Mouse (Mus musculus): ENCODE data around the gene C1qtnf4. TPM values are rescaled to one million over a fixed set of nuclear protein-coding genes. Genes with fewer than 3 reads are reported as not detected.

The C1qtnf4 gene
- total and polyA plus RNA-seq, 3 experiments = 4.2 to 8.4 (median 4.4) TPM

GRCm38 (mm10) chr2:90916560-90917232, 31.0 kb downstream of the C1qtnf4 start:
- intact Hi-C loops (cut with DNase I) = loop anchor here (1.0 to 5.0 kb wide), 2 partner anchors 11 to 136 kb away; partner anchors contain the start of gene Psmc3
- H3K27ac ChIP-seq = peak overlapping the region; percentile 96
- TF ChIP-seq POLR2A (IDR thresholded peaks at IDR 0.05; ENCODE audit: insufficient read depth, low read depth, low read length) = 0 out of 2 replicates have a peak, but pooled peaks have one; percentile 12
- TF ChIP-seq EP300 (IDR thresholded peaks at IDR 0.05; ENCODE audit: insufficient read depth, low read depth, low read length) = no peak
- WGBS = 15% methylated on average over 7 of the region's 7 CpGs
- peaks cover 12% of the 10 kb centered on the region for H3K36me3 ChIP-seq (ENCODE audit: control insufficient read depth, insufficient read depth, low read length)
- no peaks in the 10 kb centered on the region; the same call in 1 of the 2 replicates for H3K79me2 ChIP-seq (replicated peaks; ENCODE audit: control insufficient read depth, insufficient read depth, low read length)
- peak overlapping the region; percentile 81 for H3K4me3 ChIP-seq
- DNase-seq = no peak
- H3K4me1 ChIP-seq (ENCODE audit: control insufficient read depth, insufficient read depth, low read length) = peaks cover 8% of the 10 kb centered on the region
- H3K27me3 ChIP-seq (ENCODE audit: control insufficient read depth, insufficient read depth, low read length) = no peaks in the 10 kb centered on the region
- peak overlapping the region; percentile 97 for H3K9ac ChIP-seq (ENCODE audit: low read depth, low read length)

GRCm38 (mm10) chr2:90917233-90917998, 31.8 kb downstream of the C1qtnf4 start:
- Histone ChIP-seq H3K27ac (peak overlapping the region; percentile 96), H3K79me2 (replicated peaks; ENCODE audit: control insufficient read depth, insufficient read depth, low read length) (no peaks in the 10 kb centered on the region; the same call in 1 of the 2 replicates), H3K36me3 (ENCODE audit: control insufficient read depth, insufficient read depth, low read length) (peaks cover 7% of the 10 kb centered on the region), H3K9ac (ENCODE audit: low read depth, low read length) (peak overlapping the region; percentile 97), H3K4me3 (peak overlapping the region; percentile 81), H3K27me3 (ENCODE audit: control insufficient read depth, insufficient read depth, low read length) (no peaks in the 10 kb centered on the region), H3K4me1 (ENCODE audit: control insufficient read depth, insufficient read depth, low read length) (peaks cover 8% of the 10 kb centered on the region)
- DNase-seq = peak; percentile 87 to 88
- TF ChIP-seq EP300 (IDR thresholded peaks at IDR 0.05; ENCODE audit: insufficient read depth, low read depth, low read length) (no peak), CTCF (IDR thresholded peaks at IDR 0.05) (peak; percentile 52), POLR2A (IDR thresholded peaks at IDR 0.05; ENCODE audit: insufficient read depth, low read depth, low read length) (peak; percentile 49; the same call in 1 of the 2 replicates)
- intact Hi-C loops (cut with DNase I) = loop anchor here (1.0 to 5.0 kb wide), 2 partner anchors 12 to 135 kb away; partner anchors contain the start of gene Psmc3
- WGBS = under 1% methylated on average over 68 of the region's 73 CpGs

- TF ChIP-seq EP300 (IDR thresholded peaks at IDR 0.05; ENCODE audit: insufficient read depth, low read depth, low read length) (no peak), CTCF (IDR thresholded peaks at IDR 0.05) (no peak), POLR2A (IDR thresholded peaks at IDR 0.05; ENCODE audit: insufficient read depth, low read depth, low read length) (no peak)
- Histone ChIP-seq H3K79me2 (replicated peaks; ENCODE audit: control insufficient read depth, insufficient read depth, low read length) (no peaks in the 10 kb centered on the region; the same call in 1 of the 2 replicates), H3K36me3 (ENCODE audit: control insufficient read depth, insufficient read depth, low read length) (peaks cover 4% of the 10 kb centered on the region), H3K9ac (ENCODE audit: low read depth, low read length) (peak overlapping the region; percentile 97), H3K27ac (peak overlapping the region; percentile 96), H3K4me3 (peak overlapping the region; percentile 81), H3K4me1 (ENCODE audit: control insufficient read depth, insufficient read depth, low read length) (peaks cover 8% of the 10 kb centered on the region), H3K27me3 (ENCODE audit: control insufficient read depth, insufficient read depth, low read length) (no peaks in the 10 kb centered on the region)
- intact Hi-C loops (cut with DNase I) = loop anchor here (1.0 to 5.0 kb wide), 3 partner anchors 13 to 134 kb away; partner anchors contain the start of gene Psmc3
- WGBS = under 1% methylated on average over 16 of the region's 16 CpGs
- DNase-seq = peak in 1 of 2 experiments; percentile 12
Observed at GRCm38 (mm10) chr2:90917999-90918698, 32.5 kb downstream of the C1qtnf4 start.

- TF ChIP-seq POLR2A (IDR thresholded peaks at IDR 0.05; ENCODE audit: insufficient read depth, low read depth, low read length) = no peak
- TF ChIP-seq CTCF (IDR thresholded peaks at IDR 0.05) = no peak
- TF ChIP-seq EP300 (IDR thresholded peaks at IDR 0.05; ENCODE audit: insufficient read depth, low read depth, low read length) = no peak
- Histone ChIP-seq H3K27me3 (ENCODE audit: control insufficient read depth, insufficient read depth, low read length) (no peaks in the 10 kb centered on the region), H3K36me3 (ENCODE audit: control insufficient read depth, insufficient read depth, low read length) (no peaks in the 10 kb centered on the region; the same call in 1 of the 2 replicates), H3K9ac (ENCODE audit: low read depth, low read length) (no peak overlapping the region), H3K4me3 (no peak overlapping the region), H3K27ac (no peak overlapping the region), H3K79me2 (replicated peaks; ENCODE audit: control insufficient read depth, insufficient read depth, low read length) (no peaks in the 10 kb centered on the region; the same call in 1 of the 2 replicates), H3K4me1 (ENCODE audit: control insufficient read depth, insufficient read depth, low read length) (peaks cover 1% of the 10 kb centered on the region; the same call in 1 of the 2 replicates)
- no peak for DNase-seq
- intact Hi-C loops (cut with DNase I) = no loop called here
- WGBS = 42% methylated on average over 1 of the region's 1 CpGs
Observed at GRCm38 (mm10) chr2:90921178-90921577, 35.5 kb downstream of the C1qtnf4 start.

- no peak for DNase-seq
- H3K9ac ChIP-seq (ENCODE audit: low read depth, low read length) = no peak overlapping the region
- intact Hi-C loops (cut with DNase I) = no loop called here
Observed at GRCm38 (mm10) chr2:90922636-90923035, 37.0 kb downstream of the C1qtnf4 start.

More at GRCm38 (mm10) chr2:90922636-90923035, 37.0 kb downstream of the C1qtnf4 start:
- no peak overlapping the region for H3K27ac ChIP-seq
- TF ChIP-seq EP300 (IDR thresholded peaks at IDR 0.05; ENCODE audit: insufficient read depth, low read depth, low read length) = no peak
- TF ChIP-seq CTCF (IDR thresholded peaks at IDR 0.05) = no peak
- TF ChIP-seq POLR2A (IDR thresholded peaks at IDR 0.05; ENCODE audit: insufficient read depth, low read depth, low read length) = no peak
- no peaks in the 10 kb centered on the region for H3K79me2 ChIP-seq (replicated peaks; ENCODE audit: control insufficient read depth, insufficient read depth, low read length)
- WGBS = 95% methylated on average over 2 of the region's 2 CpGs
- H3K4me1 ChIP-seq (ENCODE audit: control insufficient read depth, insufficient read depth, low read length) = 0 out of 2 replicates have a peak, but pooled peaks cover 1% of the 10 kb centered on the region
- no peaks in the 10 kb centered on the region for H3K36me3 ChIP-seq (ENCODE audit: control insufficient read depth, insufficient read depth, low read length)
- H3K4me3 ChIP-seq = no peak overlapping the region
- H3K27me3 ChIP-seq (ENCODE audit: control insufficient read depth, insufficient read depth, low read length) = no peaks in the 10 kb centered on the region

Measured in heart, adult 2 months (tissue).